Mouse (Mus musculus): ENCODE data around the gene Ftl1.
"Not testable (repeated sequence)": the region's sequence is repeated elsewhere in the genome, so short reads cannot be mapped to it uniquely, and the experiment has no call there.

Ftl1 gene

GRCm38 (mm10) chr7:45459564-45460140 lies at the start of gene Ftl1:
Ftl1 (minus strand) TSS chr7:45459884.
- DNase-seq (ENCODE audit: low read depth, low spot score), result peak; percentile 99
- H3K27me3 ChIP-seq (ENCODE audit: control insufficient read depth, insufficient read depth, low read length, poor library complexity, severe bottlenecking); H3K36me3 ChIP-seq (ENCODE audit: control insufficient read depth, insufficient read depth, low read length, poor library complexity, severe bottlenecking): not testable (repeated sequence)

- Histone ChIP-seq H3K36me3 (ENCODE audit: control insufficient read depth, insufficient read depth, low read length, poor library complexity, severe bottlenecking) (no peaks in the 10 kb centered on the region), H3K27me3 (ENCODE audit: control insufficient read depth, insufficient read depth, low read length, poor library complexity, severe bottlenecking) (no peaks in the 10 kb centered on the region)
- DNase-seq (ENCODE audit: low read depth, low spot score), result no peak
Observed at GRCm38 (mm10) chr7:45509181-45509882, 49.6 kb upstream of the Ftl1 start.

- no peak for DNase-seq (ENCODE audit: low read depth, low spot score)
- H3K36me3 ChIP-seq (ENCODE audit: control insufficient read depth, insufficient read depth, low read length, poor library complexity, severe bottlenecking), result no peaks in the 10 kb centered on the region
- H3K27me3 ChIP-seq (ENCODE audit: control insufficient read depth, insufficient read depth, low read length, poor library complexity, severe bottlenecking), result no peaks in the 10 kb centered on the region
Observed at GRCm38 (mm10) chr7:45508561-45508960, 48.9 kb upstream of the Ftl1 start.

- no peak for DNase-seq (ENCODE audit: low read depth, low spot score)
- H3K27me3 ChIP-seq (ENCODE audit: control insufficient read depth, insufficient read depth, low read length, poor library complexity, severe bottlenecking), result no peaks in the 10 kb centered on the region
- no peaks in the 10 kb centered on the region for H3K36me3 ChIP-seq (ENCODE audit: control insufficient read depth, insufficient read depth, low read length, poor library complexity, severe bottlenecking)
Observed at GRCm38 (mm10) chr7:45507583-45507982, 47.9 kb upstream of the Ftl1 start.

GRCm38 (mm10) chr7:45498427-45498826 lies 38.7 kb upstream of the Ftl1 start:
- H3K36me3 ChIP-seq (ENCODE audit: control insufficient read depth, insufficient read depth, low read length, poor library complexity, severe bottlenecking), result peaks cover 2% of the 10 kb centered on the region
- no peak for DNase-seq (ENCODE audit: low read depth, low spot score)
- no peaks in the 10 kb centered on the region for H3K27me3 ChIP-seq (ENCODE audit: control insufficient read depth, insufficient read depth, low read length, poor library complexity, severe bottlenecking)

- Histone ChIP-seq H3K36me3 (ENCODE audit: control insufficient read depth, insufficient read depth, low read length, poor library complexity, severe bottlenecking) (peaks cover 2% of the 10 kb centered on the region), H3K27me3 (ENCODE audit: control insufficient read depth, insufficient read depth, low read length, poor library complexity, severe bottlenecking) (no peaks in the 10 kb centered on the region)
- no peak for DNase-seq (ENCODE audit: low read depth, low spot score)
Observed at GRCm38 (mm10) chr7:45494548-45494947, 34.9 kb upstream of the Ftl1 start.

GRCm38 (mm10) chr7:45492951-45493350 lies 33.3 kb upstream of the Ftl1 start:
- no peaks in the 10 kb centered on the region for H3K27me3 ChIP-seq (ENCODE audit: control insufficient read depth, insufficient read depth, low read length, poor library complexity, severe bottlenecking)
- H3K36me3 ChIP-seq (ENCODE audit: control insufficient read depth, insufficient read depth, low read length, poor library complexity, severe bottlenecking), result no peaks in the 10 kb centered on the region; the same call in none of the 2 replicates
- no peak for DNase-seq (ENCODE audit: low read depth, low spot score)

- Histone ChIP-seq H3K27me3 (ENCODE audit: control insufficient read depth, insufficient read depth, low read length, poor library complexity, severe bottlenecking) (no peaks in the 10 kb centered on the region), H3K36me3 (ENCODE audit: control insufficient read depth, insufficient read depth, low read length, poor library complexity, severe bottlenecking) (no peaks in the 10 kb centered on the region; the same call in none of the 2 replicates)
- no peak for DNase-seq (ENCODE audit: low read depth, low spot score)
Observed at GRCm38 (mm10) chr7:45492225-45492844, 32.7 kb upstream of the Ftl1 start.

- Histone ChIP-seq H3K36me3 (ENCODE audit: control insufficient read depth, insufficient read depth, low read length, poor library complexity, severe bottlenecking) (no peaks in the 10 kb centered on the region; the same call in none of the 2 replicates), H3K27me3 (ENCODE audit: control insufficient read depth, insufficient read depth, low read length, poor library complexity, severe bottlenecking) (no peaks in the 10 kb centered on the region)
- DNase-seq (ENCODE audit: low read depth, low spot score), result no peak
Observed at GRCm38 (mm10) chr7:45491264-45491663, 31.6 kb upstream of the Ftl1 start.

GRCm38 (mm10) chr7:45490822-45491221 lies 31.1 kb upstream of the Ftl1 start:
- DNase-seq (ENCODE audit: low read depth, low spot score), result no peak
- Histone ChIP-seq H3K36me3 (ENCODE audit: control insufficient read depth, insufficient read depth, low read length, poor library complexity, severe bottlenecking) (no peaks in the 10 kb centered on the region; the same call in none of the 2 replicates), H3K27me3 (ENCODE audit: control insufficient read depth, insufficient read depth, low read length, poor library complexity, severe bottlenecking) (no peaks in the 10 kb centered on the region)

GRCm38 (mm10) chr7:45489578-45489977 lies 29.9 kb upstream of the Ftl1 start:
- H3K36me3 ChIP-seq (ENCODE audit: control insufficient read depth, insufficient read depth, low read length, poor library complexity, severe bottlenecking), result no peaks in the 10 kb centered on the region
- H3K27me3 ChIP-seq (ENCODE audit: control insufficient read depth, insufficient read depth, low read length, poor library complexity, severe bottlenecking), result no peaks in the 10 kb centered on the region
- DNase-seq (ENCODE audit: low read depth, low spot score), result no peak

- Histone ChIP-seq H3K27me3 (ENCODE audit: control insufficient read depth, insufficient read depth, low read length, poor library complexity, severe bottlenecking) (no peaks in the 10 kb centered on the region), H3K36me3 (ENCODE audit: control insufficient read depth, insufficient read depth, low read length, poor library complexity, severe bottlenecking) (no peaks in the 10 kb centered on the region)
- DNase-seq (ENCODE audit: low read depth, low spot score), result peak; percentile 52
Observed at GRCm38 (mm10) chr7:45488293-45489204, 28.9 kb upstream of the Ftl1 start, which contains the start of gene Dhdh. Dhdh (minus strand) TSS chr7:45488805.

GRCm38 (mm10) chr7:45487861-45488292 lies 28.2 kb upstream of the Ftl1 start:
- Histone ChIP-seq H3K36me3 (ENCODE audit: control insufficient read depth, insufficient read depth, low read length, poor library complexity, severe bottlenecking) (no peaks in the 10 kb centered on the region), H3K27me3 (ENCODE audit: control insufficient read depth, insufficient read depth, low read length, poor library complexity, severe bottlenecking) (no peaks in the 10 kb centered on the region)
- DNase-seq (ENCODE audit: low read depth, low spot score), result no peak

GRCm38 (mm10) chr7:45486761-45487415 lies 27.2 kb upstream of the Ftl1 start, which contains the start of gene Gm45808:
Gm45808 (minus strand) TSS chr7:45486811.
- no peak for DNase-seq (ENCODE audit: low read depth, low spot score)
- Histone ChIP-seq H3K36me3 (ENCODE audit: control insufficient read depth, insufficient read depth, low read length, poor library complexity, severe bottlenecking) (no peaks in the 10 kb centered on the region), H3K27me3 (ENCODE audit: control insufficient read depth, insufficient read depth, low read length, poor library complexity, severe bottlenecking) (no peaks in the 10 kb centered on the region)
